Mouse (Mus musculus) testis, adult 2 months (tissue): ENCODE measurements around the gene Cdc42ep2. TPM values are rescaled to one million over a fixed set of nuclear protein-coding genes. Genes with fewer than 3 reads are reported as not detected.

Experiments
- H3K27ac ChIP-seq: fragments of 200-500 bp; 2 replicates; pipeline ENCODE4 v1.5.1; 2012; ENCODE audit warnings: low read depth, low read length; ENCODE audit not compliant: control insufficient read depth, insufficient read depth
- H3K27me3 ChIP-seq: fragments of 200-500 bp; 2 replicates; pipeline ENCODE4 v1.6.1; 2012; ENCODE audit warnings: mild to moderate bottlenecking, low read length, moderate library complexity; ENCODE audit not compliant: control insufficient read depth, insufficient read depth
- H3K36me3 ChIP-seq: fragments of 200-500 bp; 2 replicates; pipeline ENCODE4 v1.6.1; 2012; ENCODE audit warnings: mild to moderate bottlenecking, low read length; ENCODE audit not compliant: control insufficient read depth, insufficient read depth
- H3K4me1 ChIP-seq: fragments of 200-500 bp; 2 replicates; pipeline ENCODE4 v1.6.1; 2012; ENCODE audit warnings: low read length; ENCODE audit not compliant: control insufficient read depth, insufficient read depth
- H3K4me3 ChIP-seq: fragments of 200-500 bp; 2 replicates; pipeline ENCODE4 v1.5.1; 2012; ENCODE audit warnings: low read depth, mild to moderate bottlenecking, low read length, moderate library complexity, mixed read lengths; ENCODE audit not compliant: control insufficient read depth
- CTCF ChIP-seq: fragments of 200-500 bp; IDR thresholded peaks from 2 replicates; pipeline ENCODE4 v1.5.1; 2012; ENCODE audit warnings: low read depth, mild to moderate bottlenecking, inconsistent platforms, low read length, moderate library complexity; ENCODE audit not compliant: control insufficient read depth, insufficient read depth, insufficient replicate concordance
- POLR2A ChIP-seq: fragments of 200-500 bp; IDR thresholded peaks from 2 replicates; pipeline ENCODE4 v1.6.1; 2012; ENCODE audit warnings: low read depth, mild to moderate bottlenecking, inconsistent platforms, low read length, moderate library complexity; ENCODE audit not compliant: control insufficient read depth
- polyA plus RNA-seq: library from polyadenylated mRNA; depleted of rRNA; stranded (reverse); fragments of >200 nt; gene quantifications from 2 replicates; pipeline ENCODE4 v1.2.3, GENCODE M21; 2012

The Cdc42ep2 gene
- polyA plus RNA-seq, 1 experiment, result 0.89 TPM

DNA sequence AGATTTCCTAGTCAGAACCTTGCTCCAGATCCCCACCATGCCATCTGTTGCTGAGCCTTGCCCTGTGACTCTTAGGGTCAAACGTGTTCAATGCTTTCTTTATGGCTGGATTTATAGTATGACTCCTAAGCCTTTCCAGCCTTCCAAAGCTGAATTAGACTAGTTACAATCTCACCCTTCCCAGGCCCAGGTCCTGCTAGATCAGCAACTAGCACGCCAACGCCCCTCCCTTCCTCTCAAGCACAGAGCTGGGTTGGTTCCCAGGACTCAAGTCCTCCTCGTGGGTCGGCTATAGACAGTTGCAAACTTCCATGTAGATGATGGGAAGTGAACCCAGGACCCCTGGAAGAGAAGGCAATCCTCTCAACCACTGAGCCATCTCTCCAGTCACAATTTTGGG, 11.1 kb upstream of the Cdc42ep2 start:
- H3K27me3 ChIP-seq, result no peaks in the 10 kb centered on the region
- no peak for TF ChIP-seq CTCF
- TF ChIP-seq POLR2A, result no peak
- peak overlapping the region; percentile 33; the same call in 1 of the 2 replicates for H3K27ac ChIP-seq
- H3K4me1 ChIP-seq, result peaks cover 14% of the 10 kb centered on the region
- H3K4me3 ChIP-seq, result no peak overlapping the region
- no peaks in the 10 kb centered on the region for H3K36me3 ChIP-seq

DNA sequence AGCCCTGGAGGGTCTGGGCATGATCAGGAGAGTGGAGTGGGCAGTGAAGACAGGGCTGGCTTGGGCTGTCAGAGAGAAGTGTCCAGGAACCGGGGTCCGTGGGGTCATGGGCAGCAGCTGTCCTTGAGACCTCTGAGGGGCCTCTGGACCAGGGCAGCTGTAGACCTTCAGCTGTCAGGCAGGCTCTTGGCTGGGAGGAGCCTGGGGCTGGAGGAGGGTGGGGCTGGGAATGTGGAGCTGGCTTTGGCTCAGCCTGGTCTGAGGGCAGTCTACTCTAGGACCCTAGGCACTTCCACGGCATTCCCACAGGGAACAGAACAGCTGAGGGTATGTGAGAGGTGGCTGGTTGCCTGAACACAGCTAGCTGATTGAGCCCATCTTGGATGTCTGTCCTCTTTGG, 10.7 kb upstream of the Cdc42ep2 start:
- H3K27ac ChIP-seq, result peak overlapping the region; percentile 33; the same call in 1 of the 2 replicates
- TF ChIP-seq POLR2A (no peak), CTCF (no peak)
- H3K4me1 ChIP-seq, result peaks cover 14% of the 10 kb centered on the region
- H3K36me3 ChIP-seq, result no peaks in the 10 kb centered on the region
- H3K27me3 ChIP-seq, result no peaks in the 10 kb centered on the region
- no peak overlapping the region for H3K4me3 ChIP-seq

GRCm38 (mm10) chr19:5929634-5930596, 5.3 kb upstream of the Cdc42ep2 start:
- H3K36me3 ChIP-seq, result no peaks in the 10 kb centered on the region
- H3K27ac ChIP-seq, result no peak overlapping the region
- no peak overlapping the region for H3K4me3 ChIP-seq
- H3K27me3 ChIP-seq, result no peaks in the 10 kb centered on the region
- H3K4me1 ChIP-seq, result peaks cover 6% of the 10 kb centered on the region
- TF ChIP-seq POLR2A (no peak), CTCF (no peak)

- peaks cover 14% of the 10 kb centered on the region for H3K4me1 ChIP-seq
- no peak overlapping the region for H3K27ac ChIP-seq
- no peak overlapping the region for H3K4me3 ChIP-seq
- TF ChIP-seq CTCF, result no peak
- no peak for TF ChIP-seq POLR2A
- no peaks in the 10 kb centered on the region for H3K36me3 ChIP-seq
- H3K27me3 ChIP-seq, result no peaks in the 10 kb centered on the region
Observed at GRCm38 (mm10) chr19:5928546-5928945, 3.9 kb upstream of the Cdc42ep2 start.

DNA sequence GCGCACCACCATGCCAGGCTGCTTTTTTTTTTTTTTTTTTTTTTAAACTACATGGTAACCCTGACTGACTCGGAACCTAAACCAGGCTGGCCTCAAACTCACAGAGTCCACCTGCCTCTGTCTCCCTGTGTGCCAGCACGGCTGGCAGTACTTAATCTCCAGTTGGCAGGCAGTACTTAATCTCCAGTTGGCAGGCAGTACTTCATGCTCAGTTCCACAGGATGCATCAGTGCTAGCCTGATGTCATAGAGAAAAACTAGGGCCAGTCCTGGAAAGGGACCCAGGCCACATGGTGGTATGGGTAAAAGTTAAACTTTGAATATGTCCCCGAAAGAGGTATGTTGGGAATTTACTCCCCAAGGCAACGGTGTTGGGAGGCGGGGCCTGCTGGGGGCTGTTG, 3.5 kb upstream of the Cdc42ep2 start:
- no peak overlapping the region for H3K27ac ChIP-seq
- H3K36me3 ChIP-seq, result no peaks in the 10 kb centered on the region
- H3K4me1 ChIP-seq, result peaks cover 14% of the 10 kb centered on the region
- H3K4me3 ChIP-seq, result no peak overlapping the region
- H3K27me3 ChIP-seq, result no peaks in the 10 kb centered on the region
- no peak for TF ChIP-seq POLR2A

GRCm38 (mm10) chr19:5927532-5927931, 2.9 kb upstream of the Cdc42ep2 start:
- Histone ChIP-seq H3K27ac (no peak overlapping the region), H3K4me3 (no peak overlapping the region), H3K36me3 (no peaks in the 10 kb centered on the region), H3K27me3 (no peaks in the 10 kb centered on the region), H3K4me1 (peaks cover 14% of the 10 kb centered on the region)
- TF ChIP-seq CTCF (no peak), POLR2A (no peak)

DNA sequence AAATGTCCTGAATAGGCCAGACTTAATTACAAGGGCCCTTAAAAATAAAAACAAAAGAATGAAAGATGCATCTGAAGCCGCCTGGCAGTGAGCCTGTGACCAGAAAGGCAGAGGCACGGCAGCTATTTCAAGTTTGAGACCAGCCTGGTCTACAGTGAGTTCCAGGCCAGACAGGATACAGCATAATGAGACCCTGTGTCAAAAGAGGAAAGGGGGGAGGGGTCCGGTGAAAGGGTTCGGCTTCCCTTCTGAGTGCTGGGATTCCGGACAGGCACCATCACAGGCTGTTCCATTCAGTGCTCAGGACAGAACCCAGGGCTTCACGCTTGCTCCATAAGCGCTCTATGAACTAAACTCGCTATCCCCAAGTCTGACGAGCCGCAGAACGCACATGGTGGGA, 2.4 kb upstream of the Cdc42ep2 start:
- Histone ChIP-seq H3K36me3 (no peaks in the 10 kb centered on the region), H3K27me3 (no peaks in the 10 kb centered on the region), H3K4me1 (peaks cover 14% of the 10 kb centered on the region), H3K27ac (no peak overlapping the region), H3K4me3 (no peak overlapping the region)
- no peak for TF ChIP-seq POLR2A
- no peak for TF ChIP-seq CTCF
